Mouse (Mus musculus): ENCODE measurements around the gene Plekha3. TPM values are rescaled to one million over a fixed set of nuclear protein-coding genes. Genes with fewer than 3 reads are reported as not detected.
A peak's percentile ranks its signal among the peaks of the same experiment; 100 is the strongest.

Gene Plekha3
- polyA plus RNA-seq, 1 experiment from 2014 or later = 13.3 TPM

DNA sequence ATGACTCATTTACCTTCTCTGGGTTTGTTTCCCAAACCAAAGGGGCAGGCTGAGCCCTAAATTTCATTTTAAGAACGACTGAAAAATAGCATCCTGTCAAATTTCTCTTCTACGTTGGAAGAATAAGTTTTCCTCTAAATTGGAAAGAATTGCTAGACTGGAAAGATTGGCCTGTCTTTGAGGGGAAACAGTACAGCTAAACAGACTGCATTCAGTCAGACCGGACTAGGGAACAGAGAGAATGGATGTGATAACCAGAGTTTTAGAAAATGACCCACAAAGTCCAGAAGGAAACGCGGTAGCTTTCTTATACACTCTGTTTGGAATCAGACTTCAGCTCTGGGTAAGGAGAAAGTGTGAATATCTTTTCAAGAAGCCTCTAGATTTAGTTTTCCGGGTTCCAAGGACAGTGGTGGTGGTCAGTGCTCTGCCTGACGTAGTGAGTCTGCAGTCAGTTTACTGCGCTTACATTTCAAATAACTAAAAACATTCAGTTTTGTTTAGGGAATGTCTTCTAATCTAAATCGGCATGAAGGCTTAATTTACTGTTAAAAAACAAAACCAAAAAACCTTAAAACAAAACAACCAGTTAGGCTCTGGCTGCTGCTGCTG is 2.8 kb upstream of the Plekha3 start:
- Histone ChIP-seq H3K27me3 (replicated peaks; ENCODE audit: control insufficient read depth, insufficient read depth, low read length) (no peaks in the 10 kb centered on the region), H3K4me3 (ENCODE audit: low read depth, low read length) (peak overlapping the region; percentile 59), H3K4me2 (ENCODE audit: low read depth, low read length) (peak overlapping the region; percentile 82), H3K27ac (replicated peaks; ENCODE audit: low read depth, low read length) (peak overlapping the region; percentile 93), H3K36me3 (ENCODE audit: control insufficient read depth, insufficient read depth, low read length) (no peaks in the 10 kb centered on the region), H3K9me3 (ENCODE audit: control insufficient read depth, low read length) (no peaks in the 10 kb centered on the region), H3K9ac (ENCODE audit: low read depth, low read length) (peak overlapping the region; percentile 79), H3K4me1 (ENCODE audit: control insufficient read depth, insufficient read depth, low read length) (peaks cover 21% of the 10 kb centered on the region)
- no peak for DNase-seq (ENCODE audit: low spot score)
- no peak for ATAC-seq (ENCODE audit: low read depth)
- WGBS = 17% methylated on average over 9 of the region's 9 CpGs

GRCm38 (mm10) chr2:76672966-76673392 is 2.1 kb upstream of the Plekha3 start, which contains the start of gene Fkbp7:
Fkbp7 (minus strand) TSS chr2:76673116.
- Histone ChIP-seq H3K4me2 (ENCODE audit: low read depth, low read length) (peak within 1 kb of the TSS; percentile 82), H3K9me3 (ENCODE audit: control insufficient read depth, low read length) (no peaks in the 10 kb centered on the region), H3K36me3 (ENCODE audit: control insufficient read depth, insufficient read depth, low read length) (0 out of 2 replicates have a peak, but pooled peaks cover under 1% of the 10 kb centered on the region), H3K27me3 (replicated peaks; ENCODE audit: control insufficient read depth, insufficient read depth, low read length) (no peaks in the 10 kb centered on the region), H3K27ac (replicated peaks; ENCODE audit: low read depth, low read length) (peak within 1 kb of the TSS; percentile 93), H3K4me3 (ENCODE audit: low read depth, low read length) (peak within 1 kb of the TSS; percentile 59), H3K4me1 (ENCODE audit: control insufficient read depth, insufficient read depth, low read length) (peaks cover 21% of the 10 kb centered on the region), H3K9ac (ENCODE audit: low read depth, low read length) (peak within 1 kb of the TSS; percentile 79)
- peak; percentile 96 for ATAC-seq (ENCODE audit: low read depth)
- WGBS = under 1% methylated on average over 17 of the region's 17 CpGs
- DNase-seq (ENCODE audit: low spot score) = peak; percentile 95

DNA sequence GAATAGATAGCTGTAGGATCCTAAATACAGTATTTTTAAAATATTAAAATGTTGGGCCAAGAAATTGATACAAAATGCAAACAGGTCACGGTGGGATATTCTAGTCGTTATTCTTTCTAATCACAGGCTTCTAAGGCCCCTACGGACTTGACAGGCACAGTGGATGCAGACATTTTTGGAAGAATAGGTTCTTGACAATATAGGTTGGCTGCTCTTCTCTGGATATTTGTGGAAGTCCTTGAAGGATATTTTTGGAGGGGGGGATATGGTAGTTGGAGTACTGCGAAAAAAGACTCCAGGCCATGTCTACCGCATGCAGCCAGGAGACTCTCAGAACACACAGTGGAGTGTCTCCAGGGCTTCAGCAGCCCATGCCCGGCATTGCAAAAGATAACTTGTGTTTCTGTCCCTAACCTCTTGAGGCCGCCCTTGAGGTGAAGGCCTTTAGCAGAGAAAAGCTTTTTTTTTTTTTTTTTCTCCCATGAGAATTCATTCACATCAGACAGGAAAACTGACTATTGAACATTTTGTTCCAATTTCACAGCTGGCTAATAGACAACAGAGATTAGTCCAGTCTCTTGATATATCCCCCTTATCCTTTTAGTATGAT is 1.5 kb upstream of the Plekha3 start:
- Histone ChIP-seq H3K4me2 (ENCODE audit: low read depth, low read length) (peak overlapping the region; percentile 82), H3K4me1 (ENCODE audit: control insufficient read depth, insufficient read depth, low read length) (peaks cover 21% of the 10 kb centered on the region), H3K4me3 (ENCODE audit: low read depth, low read length) (peak overlapping the region; percentile 59), H3K9me3 (ENCODE audit: control insufficient read depth, low read length) (no peaks in the 10 kb centered on the region), H3K36me3 (ENCODE audit: control insufficient read depth, insufficient read depth, low read length) (peaks cover 6% of the 10 kb centered on the region), H3K9ac (ENCODE audit: low read depth, low read length) (0 out of 2 replicates have a peak overlapping the region, but pooled peaks have one; percentile 79), H3K27me3 (replicated peaks; ENCODE audit: control insufficient read depth, insufficient read depth, low read length) (no peaks in the 10 kb centered on the region), H3K27ac (replicated peaks; ENCODE audit: low read depth, low read length) (peak overlapping the region; percentile 93; the same call in 1 of the 2 replicates)
- peak; percentile 68 for DNase-seq (ENCODE audit: low spot score)
- WGBS = 36% methylated on average over 7 of the region's 7 CpGs
- no peak for ATAC-seq (ENCODE audit: low read depth)

DNA sequence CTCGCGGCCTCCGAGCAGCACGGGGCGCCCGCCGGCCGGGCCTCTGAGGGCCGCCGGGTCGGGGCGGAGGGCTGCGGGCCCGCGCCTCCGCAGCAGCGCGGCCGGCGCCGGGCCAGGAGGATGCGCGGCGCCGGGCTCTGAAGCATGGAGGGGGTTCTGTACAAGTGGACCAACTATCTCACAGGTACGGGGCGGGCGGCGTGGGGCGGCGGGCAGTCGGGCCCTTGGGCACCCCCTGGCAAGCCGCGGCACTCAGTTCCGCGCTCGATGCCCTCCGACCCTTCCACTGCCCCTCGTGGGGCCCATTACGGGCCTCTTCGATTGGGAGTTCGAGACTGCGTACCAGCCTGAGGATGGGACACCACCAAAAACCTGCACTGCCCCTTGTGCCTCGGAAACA is 370 bp downstream of the Plekha3 start:
- DNase-seq (ENCODE audit: low spot score) = no peak
- H3K27me3 ChIP-seq (replicated peaks; ENCODE audit: control insufficient read depth, insufficient read depth, low read length) = no peaks in the 10 kb centered on the region
- peak; percentile 31 for ATAC-seq (ENCODE audit: low read depth)
- H3K9me3 ChIP-seq (ENCODE audit: control insufficient read depth, low read length) = no peaks in the 10 kb centered on the region
- peak overlapping the region; percentile 68 for H3K4me3 ChIP-seq (ENCODE audit: low read depth, low read length)
- H3K4me1 ChIP-seq (ENCODE audit: control insufficient read depth, insufficient read depth, low read length) = peaks cover 21% of the 10 kb centered on the region
- under 1% methylated on average over 13 of the region's 44 CpGs for WGBS
- H3K4me2 ChIP-seq (ENCODE audit: low read depth, low read length) = peak overlapping the region; percentile 72
- peak overlapping the region; percentile 88 for H3K9ac ChIP-seq (ENCODE audit: low read depth, low read length)
- peaks cover 15% of the 10 kb centered on the region for H3K36me3 ChIP-seq (ENCODE audit: control insufficient read depth, insufficient read depth, low read length)
- H3K27ac ChIP-seq (replicated peaks; ENCODE audit: low read depth, low read length) = peak overlapping the region; percentile 80

DNA sequence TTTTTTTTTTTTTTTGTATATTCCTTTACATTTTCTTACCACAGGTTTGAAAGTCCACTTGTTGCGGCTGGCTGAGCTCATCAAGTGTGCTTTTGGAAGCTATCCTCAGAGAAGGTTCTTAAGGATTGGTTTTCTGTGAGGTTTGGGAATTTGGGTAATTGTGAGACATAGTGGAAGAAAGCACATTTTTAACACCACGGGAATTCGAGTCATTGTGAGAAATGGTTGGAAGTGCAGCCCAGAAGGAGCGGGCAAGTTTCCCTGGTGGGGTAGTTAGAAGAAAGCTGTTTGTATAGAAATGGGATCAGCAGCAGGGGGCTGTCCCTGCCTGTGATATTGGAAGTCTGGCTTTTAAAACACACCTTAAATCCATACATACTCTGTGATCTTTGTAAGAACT is 868 bp downstream of the Plekha3 start:
- Histone ChIP-seq H3K27ac (replicated peaks; ENCODE audit: low read depth, low read length) (no peak overlapping the region), H3K36me3 (ENCODE audit: control insufficient read depth, insufficient read depth, low read length) (peaks cover 16% of the 10 kb centered on the region), H3K9me3 (ENCODE audit: control insufficient read depth, low read length) (no peaks in the 10 kb centered on the region), H3K9ac (ENCODE audit: low read depth, low read length) (peak overlapping the region; percentile 88), H3K27me3 (replicated peaks; ENCODE audit: control insufficient read depth, insufficient read depth, low read length) (no peaks in the 10 kb centered on the region), H3K4me3 (ENCODE audit: low read depth, low read length) (peak overlapping the region; percentile 68), H3K4me2 (ENCODE audit: low read depth, low read length) (peak overlapping the region; percentile 72), H3K4me1 (ENCODE audit: control insufficient read depth, insufficient read depth, low read length) (peaks cover 21% of the 10 kb centered on the region)
- ATAC-seq (ENCODE audit: low read depth) (no peak), DNase-seq (ENCODE audit: low spot score) (no peak)
- WGBS = 10% methylated on average over 4 of the region's 4 CpGs

DNA sequence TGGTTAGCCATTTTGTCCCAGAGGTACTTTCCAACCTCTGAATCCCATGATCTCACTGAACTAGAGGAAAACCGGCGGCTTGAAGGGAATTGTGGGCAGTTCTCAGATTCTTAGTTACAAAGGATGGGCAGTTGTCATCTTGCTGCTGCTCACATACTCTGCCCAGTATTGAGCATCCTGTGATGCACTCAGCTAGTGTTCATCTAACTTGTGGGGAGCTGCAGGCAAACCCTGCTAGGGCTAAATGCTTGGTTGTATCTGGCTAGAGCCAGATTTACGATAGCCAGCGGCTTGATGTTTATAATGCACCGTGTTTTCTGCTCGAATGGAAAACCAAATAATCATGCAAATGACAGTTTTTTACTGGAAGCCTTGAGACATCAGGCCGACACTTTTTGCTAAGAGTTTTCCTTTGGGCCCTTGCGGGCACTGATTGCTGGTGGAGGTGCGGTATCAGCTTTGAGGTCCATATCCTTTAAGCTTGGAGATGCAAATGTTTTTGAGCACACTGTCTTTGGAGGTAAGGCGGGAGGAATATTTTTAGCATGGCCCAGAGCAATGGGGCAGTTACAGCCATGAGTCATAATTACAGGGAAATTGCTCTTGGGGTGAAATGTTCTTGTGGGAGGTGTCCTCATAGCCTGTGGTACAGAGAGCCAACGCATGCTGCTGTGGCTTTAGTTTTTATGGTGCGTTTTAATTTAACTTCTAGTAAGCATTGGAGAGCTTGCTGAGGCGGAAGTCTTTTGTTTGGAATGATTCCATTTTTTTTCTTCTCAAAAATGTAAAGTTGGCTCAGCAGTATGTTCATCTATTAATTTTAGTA is 1.5 kb downstream of the Plekha3 start:
- ATAC-seq (ENCODE audit: low read depth) = no peak
- no peaks in the 10 kb centered on the region for H3K9me3 ChIP-seq (ENCODE audit: control insufficient read depth, low read length)
- peak overlapping the region; percentile 72 for H3K4me2 ChIP-seq (ENCODE audit: low read depth, low read length)
- no peaks in the 10 kb centered on the region for H3K27me3 ChIP-seq (replicated peaks; ENCODE audit: control insufficient read depth, insufficient read depth, low read length)
- WGBS = 56% methylated on average over 13 of the region's 13 CpGs
- no peak overlapping the region for H3K27ac ChIP-seq (replicated peaks; ENCODE audit: low read depth, low read length)
- peaks cover 16% of the 10 kb centered on the region for H3K36me3 ChIP-seq (ENCODE audit: control insufficient read depth, insufficient read depth, low read length)
- H3K4me3 ChIP-seq (ENCODE audit: low read depth, low read length) = peak overlapping the region; percentile 68
- peaks cover 14% of the 10 kb centered on the region for H3K4me1 ChIP-seq (ENCODE audit: control insufficient read depth, insufficient read depth, low read length)
- no peak for DNase-seq (ENCODE audit: low spot score)
- H3K9ac ChIP-seq (ENCODE audit: low read depth, low read length) = peak overlapping the region; percentile 88

DNA sequence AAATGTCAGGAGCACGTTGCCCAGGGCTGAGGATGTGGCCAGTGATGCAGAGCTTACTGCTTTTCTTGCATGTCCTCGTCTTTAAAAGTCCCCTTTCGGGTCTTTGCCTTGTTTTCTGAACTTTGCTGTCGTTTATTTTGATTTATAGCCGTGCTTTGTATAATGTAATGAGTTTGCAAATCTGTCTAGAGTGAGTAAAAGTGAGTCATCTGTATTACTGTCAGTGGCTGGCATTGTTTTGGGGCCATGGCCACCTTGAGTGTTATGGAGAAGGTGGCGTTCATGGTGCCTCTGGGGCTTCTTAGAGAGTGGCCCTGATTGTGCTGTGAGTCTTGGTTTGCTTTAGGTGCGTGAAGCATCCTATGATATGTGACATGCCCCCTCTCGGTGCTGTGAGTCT is 7.2 kb downstream of the Plekha3 start:
- Histone ChIP-seq H3K9me3 (ENCODE audit: control insufficient read depth, low read length) (no peaks in the 10 kb centered on the region), H3K9ac (ENCODE audit: low read depth, low read length) (no peak overlapping the region), H3K4me2 (ENCODE audit: low read depth, low read length) (no peak overlapping the region), H3K4me3 (ENCODE audit: low read depth, low read length) (no peak overlapping the region), H3K4me1 (ENCODE audit: control insufficient read depth, insufficient read depth, low read length) (no peaks in the 10 kb centered on the region), H3K27ac (replicated peaks; ENCODE audit: low read depth, low read length) (no peak overlapping the region), H3K27me3 (replicated peaks; ENCODE audit: control insufficient read depth, insufficient read depth, low read length) (no peaks in the 10 kb centered on the region), H3K36me3 (ENCODE audit: control insufficient read depth, insufficient read depth, low read length) (peaks cover 71% of the 10 kb centered on the region)
- DNase-seq (ENCODE audit: low spot score) = no peak
- 90% methylated on average over 8 of the region's 8 CpGs for WGBS
- ATAC-seq (ENCODE audit: low read depth) = no peak

DNA sequence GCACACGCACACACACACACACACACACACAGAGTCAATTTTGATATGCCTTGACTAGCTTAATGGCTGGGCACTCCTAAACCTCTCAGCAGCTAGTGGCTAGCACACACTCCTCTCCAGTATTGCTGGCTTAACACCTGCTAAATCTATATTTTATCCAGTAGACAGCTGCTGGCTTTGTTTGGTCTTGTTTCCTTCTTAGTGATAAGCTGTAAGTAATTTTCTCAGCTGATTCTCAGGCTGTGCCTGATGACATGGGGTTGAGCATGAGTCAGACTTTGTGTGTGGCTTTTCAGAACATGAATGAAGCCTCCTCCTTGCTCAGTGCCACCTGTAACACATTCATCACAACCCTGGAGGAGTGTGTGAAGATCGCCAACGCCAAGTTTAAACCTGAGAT is 11.9 kb downstream of the Plekha3 start:
- H3K4me2 ChIP-seq (ENCODE audit: low read depth, low read length) = no peak overlapping the region
- ATAC-seq (ENCODE audit: low read depth) (peak; percentile 65; the same call in 1 of the 2 replicates), DNase-seq (ENCODE audit: low spot score) (peak; percentile 32)
- no peak overlapping the region for H3K27ac ChIP-seq (replicated peaks; ENCODE audit: low read depth, low read length)
- H3K27me3 ChIP-seq (replicated peaks; ENCODE audit: control insufficient read depth, insufficient read depth, low read length) = no peaks in the 10 kb centered on the region
- no peaks in the 10 kb centered on the region for H3K9me3 ChIP-seq (ENCODE audit: control insufficient read depth, low read length)
- no peak overlapping the region for H3K9ac ChIP-seq (ENCODE audit: low read depth, low read length)
- no peak overlapping the region for H3K4me3 ChIP-seq (ENCODE audit: low read depth, low read length)
- H3K36me3 ChIP-seq (ENCODE audit: control insufficient read depth, insufficient read depth, low read length) = peaks cover 93% of the 10 kb centered on the region
- H3K4me1 ChIP-seq (ENCODE audit: control insufficient read depth, insufficient read depth, low read length) = no peaks in the 10 kb centered on the region
- 91% methylated on average over 3 of the region's 3 CpGs for WGBS

Measured in embryonic facial prominence, embryonic 14.5 days (tissue).